Mouse (Mus musculus) splenic B cell, adult 2 months (primary cell): ENCODE measurements around the gene Cntn4.

Experiments used
- DNase-seq: peaks from one replicate; pipeline ENCODE4 v3.0.0-alpha.2; 2011; ENCODE audit warnings: low read depth, low spot score
- H3K27me3 ChIP-seq: 2 replicates; pipeline ENCODE4 v1.6.1; 2012; ENCODE audit warnings: mild to moderate bottlenecking, low read length, moderate library complexity, mixed read lengths; ENCODE audit not compliant: control insufficient read depth, poor library complexity, insufficient read depth, severe bottlenecking
- H3K36me3 ChIP-seq: 2 replicates; pipeline ENCODE4 v1.6.1; 2012; ENCODE audit warnings: mild to moderate bottlenecking, low read length, moderate library complexity, mixed read lengths; ENCODE audit not compliant: control insufficient read depth, poor library complexity, insufficient read depth, severe bottlenecking

The Cntn4 gene

GRCm38 (mm10) chr6:105677149-105678031, at the start of gene Cntn4:
Gene Cntn4, plus strand, starts transcription at chr6:105677660.
- DNase-seq = no peak
- H3K36me3 ChIP-seq = no peaks in the 10 kb centered on the region
- H3K27me3 ChIP-seq = no peaks in the 10 kb centered on the region

- Histone ChIP-seq H3K27me3 (no peaks in the 10 kb centered on the region), H3K36me3 (no peaks in the 10 kb centered on the region)
Observed at GRCm38 (mm10) chr6:105674276-105674675, 3.2 kb upstream of the Cntn4 start.

GRCm38 (mm10) chr6:105675099-105675498, 2.4 kb upstream of the Cntn4 start:
- H3K36me3 ChIP-seq = no peaks in the 10 kb centered on the region
- DNase-seq = no peak
- H3K27me3 ChIP-seq = no peaks in the 10 kb centered on the region

More at GRCm38 (mm10) chr6:105674276-105674675, 3.2 kb upstream of the Cntn4 start:
- DNase-seq = no peak

- Histone ChIP-seq H3K27me3 (no peaks in the 10 kb centered on the region), H3K36me3 (no peaks in the 10 kb centered on the region)
- no peak for DNase-seq
Observed at GRCm38 (mm10) chr6:105676637-105677036, 823 bp upstream of the Cntn4 start.

- no peak for DNase-seq
- Histone ChIP-seq H3K27me3 (no peaks in the 10 kb centered on the region), H3K36me3 (no peaks in the 10 kb centered on the region)
Observed at GRCm38 (mm10) chr6:105678778-105679177, 1.3 kb downstream of the Cntn4 start.

- no peak for DNase-seq
- Histone ChIP-seq H3K36me3 (no peaks in the 10 kb centered on the region), H3K27me3 (no peaks in the 10 kb centered on the region)
Observed at GRCm38 (mm10) chr6:105681496-105681895, 4.0 kb downstream of the Cntn4 start.

- no peaks in the 10 kb centered on the region for H3K36me3 ChIP-seq
- no peak for DNase-seq
- H3K27me3 ChIP-seq = no peaks in the 10 kb centered on the region
Observed at GRCm38 (mm10) chr6:105683251-105683650, 5.8 kb downstream of the Cntn4 start.

GRCm38 (mm10) chr6:105684123-105684522, 6.7 kb downstream of the Cntn4 start:
- DNase-seq = no peak
- Histone ChIP-seq H3K27me3 (no peaks in the 10 kb centered on the region), H3K36me3 (no peaks in the 10 kb centered on the region)

GRCm38 (mm10) chr6:105688195-105688594, 10.7 kb downstream of the Cntn4 start:
- no peak for DNase-seq
- no peaks in the 10 kb centered on the region for H3K36me3 ChIP-seq
- no peaks in the 10 kb centered on the region for H3K27me3 ChIP-seq

- DNase-seq = no peak
- Histone ChIP-seq H3K27me3 (no peaks in the 10 kb centered on the region), H3K36me3 (no peaks in the 10 kb centered on the region)
Observed at GRCm38 (mm10) chr6:105742026-105742425, 64.6 kb downstream of the Cntn4 start.

GRCm38 (mm10) chr6:105780616-105781015, 103.2 kb downstream of the Cntn4 start:
- Histone ChIP-seq H3K27me3 (no peaks in the 10 kb centered on the region), H3K36me3 (no peaks in the 10 kb centered on the region)
- DNase-seq = no peak

GRCm38 (mm10) chr6:105788462-105788861, 111.0 kb downstream of the Cntn4 start:
- no peak for DNase-seq
- H3K36me3 ChIP-seq = no peaks in the 10 kb centered on the region
- H3K27me3 ChIP-seq = no peaks in the 10 kb centered on the region

GRCm38 (mm10) chr6:105835099-105835498, 157.6 kb downstream of the Cntn4 start:
- H3K27me3 ChIP-seq = no peaks in the 10 kb centered on the region
- DNase-seq = no peak
- no peaks in the 10 kb centered on the region for H3K36me3 ChIP-seq

- Histone ChIP-seq H3K27me3 (no peaks in the 10 kb centered on the region), H3K36me3 (no peaks in the 10 kb centered on the region)
- DNase-seq = no peak
Observed at GRCm38 (mm10) chr6:105847296-105847695, 169.8 kb downstream of the Cntn4 start.

- no peaks in the 10 kb centered on the region for H3K36me3 ChIP-seq
- DNase-seq = no peak
- H3K27me3 ChIP-seq = no peaks in the 10 kb centered on the region
Observed at GRCm38 (mm10) chr6:105892838-105893237, 215.4 kb downstream of the Cntn4 start.
